Mouse (Mus musculus): ENCODE data around the gene Jund. TPM values are rescaled to one million over a fixed set of nuclear protein-coding genes. Genes with fewer than 3 reads are reported as not detected.

The Jund gene
- total RNA-seq, 2 experiments from 2014 or later: 165 to 193 TPM

- intact Hi-C loops (cut with DNase I): no loop called here
- DNase-seq (ENCODE audit: low spot score in 2 of 2): no peak
Observed at GRCm38 (mm10) chr8:70715086-70715485, 16.3 kb downstream of the Jund start.

GRCm38 (mm10) chr8:70716521-70717400, 18.0 kb downstream of the Jund start:
- intact Hi-C loops (cut with DNase I): no loop called here
- no peak for DNase-seq (ENCODE audit: low spot score in 2 of 2)

- peak in 1 of 2 experiments; percentile 65 for DNase-seq (ENCODE audit: low spot score in 2 of 2)
- intact Hi-C loops (cut with DNase I): loop anchor here (2.0 kb wide), 1 partner anchor 123 kb away; no protein-coding TSS in a partner anchor
Observed at GRCm38 (mm10) chr8:70718297-70718696, 19.5 kb downstream of the Jund start, which contains the start of gene Gm3336. Gene Gm3336, plus strand, starts transcription at chr8:70718543.

GRCm38 (mm10) chr8:70719796-70720270, 21.1 kb downstream of the Jund start:
- intact Hi-C loops (cut with DNase I): loop anchor here (2.0 kb wide), 2 partner anchors 33 to 121 kb away; no protein-coding TSS in a partner anchor
- DNase-seq (ENCODE audit: low spot score in 2 of 2): no peak

GRCm38 (mm10) chr8:70720739-70721138, 22.0 kb downstream of the Jund start:
- peak; percentile 78 to 84 for DNase-seq (ENCODE audit: low spot score in 2 of 2)
- intact Hi-C loops (cut with DNase I): loop anchor here (2.0 kb wide), 1 partner anchor 32 kb away; no protein-coding TSS in a partner anchor

GRCm38 (mm10) chr8:70721601-70722000, 22.9 kb downstream of the Jund start:
- DNase-seq (ENCODE audit: low spot score in 2 of 2): no peak
- intact Hi-C loops (cut with DNase I): loop anchor here (2.0 kb wide), 1 partner anchor 31 kb away; no protein-coding TSS in a partner anchor

GRCm38 (mm10) chr8:70723486-70724210, 24.9 kb downstream of the Jund start, which contains the start of gene Pde4c:
Gene Pde4c, plus strand, starts transcription at chr8:70723720.
- intact Hi-C loops (cut with DNase I): no loop called here
- DNase-seq (ENCODE audit: low spot score in 2 of 2): no peak

- intact Hi-C loops (cut with DNase I): no loop called here
- DNase-seq (ENCODE audit: low spot score in 2 of 2): no peak
Observed at GRCm38 (mm10) chr8:70724216-70724615, 25.5 kb downstream of the Jund start.

GRCm38 (mm10) chr8:70725792-70726447, 27.2 kb downstream of the Jund start:
- intact Hi-C loops (cut with DNase I): no loop called here
- no peak for DNase-seq (ENCODE audit: low spot score in 2 of 2)

GRCm38 (mm10) chr8:70726721-70727120, 28.0 kb downstream of the Jund start:
- intact Hi-C loops (cut with DNase I): no loop called here
- no peak for DNase-seq (ENCODE audit: low spot score in 2 of 2)

- DNase-seq (ENCODE audit: low spot score in 2 of 2): no peak
- intact Hi-C loops (cut with DNase I): no loop called here
Observed at GRCm38 (mm10) chr8:70729808-70730475, 31.2 kb downstream of the Jund start.

- intact Hi-C loops (cut with DNase I): no loop called here
- DNase-seq (ENCODE audit: low spot score in 2 of 2): no peak
Observed at GRCm38 (mm10) chr8:70730956-70731355, 32.2 kb downstream of the Jund start.

GRCm38 (mm10) chr8:70737705-70738104, 39.0 kb downstream of the Jund start:
- intact Hi-C loops (cut with DNase I): no loop called here
- DNase-seq (ENCODE audit: low spot score in 2 of 2): no peak

- intact Hi-C loops (cut with DNase I): no loop called here
- no peak for DNase-seq (ENCODE audit: low spot score in 2 of 2)
Observed at GRCm38 (mm10) chr8:70738211-70738610, 39.5 kb downstream of the Jund start.

- DNase-seq (ENCODE audit: low spot score in 2 of 2): no peak
Observed at GRCm38 (mm10) chr8:70741661-70742060, 42.9 kb downstream of the Jund start.

GRCm38 (mm10) chr8:70742176-70742575, 43.4 kb downstream of the Jund start:
- DNase-seq (ENCODE audit: low spot score in 2 of 2): no peak
- intact Hi-C loops (cut with DNase I): no loop called here

More at GRCm38 (mm10) chr8:70741661-70742060, 42.9 kb downstream of the Jund start:
- intact Hi-C loops (cut with DNase I): no loop called here

GRCm38 (mm10) chr8:70742981-70743655, 44.4 kb downstream of the Jund start:
- intact Hi-C loops (cut with DNase I): no loop called here
- no peak for DNase-seq (ENCODE audit: low spot score in 2 of 2)
